Mouse (Mus musculus) olfactory bulb, adult 2 months (tissue): ENCODE results near the gene Zmat3. TPM values are rescaled to one million over a fixed set of nuclear protein-coding genes. Genes with fewer than 3 reads are reported as not detected.
A peak's percentile ranks its signal among the peaks of the same experiment; 100 is the strongest.

ENCODE experiments used
- H3K27ac ChIP-seq: fragments of 200-500 bp; 2 replicates; pipeline ENCODE4 v1.5.1; 2012; ENCODE audit warnings: low read depth, low read length; ENCODE audit not compliant: insufficient read depth
- H3K4me1 ChIP-seq: fragments of 200-500 bp; 2 replicates; pipeline ENCODE4 v1.6.1; 2012; ENCODE audit warnings: low read length; ENCODE audit not compliant: control insufficient read depth, insufficient read depth
- H3K4me3 ChIP-seq: fragments of 200-500 bp; 2 replicates; pipeline ENCODE4 v1.5.1; 2012; ENCODE audit warnings: mild to moderate bottlenecking, low read depth, low read length, moderate library complexity; ENCODE audit not compliant: insufficient read depth
- CTCF ChIP-seq: fragments of 200-500 bp; IDR thresholded peaks from 2 replicates; pipeline ENCODE4 v1.5.1; 2012; ENCODE audit warnings: low read depth, mild to moderate bottlenecking, low read length, moderate library complexity; ENCODE audit not compliant: insufficient read depth
- POLR2A ChIP-seq: fragments of 200-500 bp; IDR thresholded peaks from 2 replicates; pipeline ENCODE4 v1.6.1; 2012; ENCODE audit warnings: mild to moderate bottlenecking, low read depth, low read length, moderate library complexity; ENCODE audit not compliant: insufficient read depth
- WGBS: fragments of 180-500 bp; shearing (Covaris S2); methylation state at CpG from one replicate; pipeline ENCODE4 v1.1.7; 2018; 5-methylcytosine and 5-hydroxymethylcytosine counted together
- polyA plus RNA-seq: library from polyadenylated mRNA; stranded (reverse); fragments of >200 nt; gene quantifications from 2 replicates; pipeline ENCODE4 v1.2.4, GENCODE M21; 2012; ENCODE audit warnings: low replicate concordance; ENCODE audit not compliant: missing spikeins, insufficient read depth, insufficient read length

The Zmat3 gene
- polyA plus RNA-seq, 1 experiment: not detected

DNA sequence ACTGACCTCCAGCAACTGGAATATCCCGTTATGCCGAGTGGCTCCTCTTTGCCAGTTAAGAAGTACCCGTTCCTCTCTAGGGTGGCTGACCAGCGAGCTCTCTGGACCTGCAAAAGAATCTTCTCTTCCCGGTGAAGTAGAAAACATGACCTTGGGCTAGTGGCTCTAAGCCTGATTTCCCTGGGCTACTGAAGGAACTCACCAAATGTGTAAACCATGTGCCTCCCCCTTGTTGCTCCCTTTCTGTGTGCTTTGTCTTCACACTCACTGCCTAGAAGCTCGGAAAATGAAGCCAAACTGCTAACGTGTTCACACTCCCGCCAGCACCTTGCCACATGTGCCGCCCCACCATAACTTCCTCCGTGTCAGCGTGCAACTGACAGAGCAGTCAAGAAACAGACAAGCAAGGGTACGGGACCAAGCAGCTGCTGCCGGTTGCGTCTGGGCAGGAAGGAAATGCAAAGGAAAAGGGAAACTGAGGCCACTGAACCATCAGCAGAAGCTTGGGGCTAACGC, 47.9 kb downstream of the Zmat3 start:
- Histone ChIP-seq H3K4me1 (no peaks in the 10 kb centered on the region), H3K4me3 (no peak overlapping the region), H3K27ac (no peak overlapping the region)
- TF ChIP-seq CTCF (no peak), POLR2A (no peak)
- WGBS: 62% methylated on average over 15 of the region's 15 CpGs

DNA sequence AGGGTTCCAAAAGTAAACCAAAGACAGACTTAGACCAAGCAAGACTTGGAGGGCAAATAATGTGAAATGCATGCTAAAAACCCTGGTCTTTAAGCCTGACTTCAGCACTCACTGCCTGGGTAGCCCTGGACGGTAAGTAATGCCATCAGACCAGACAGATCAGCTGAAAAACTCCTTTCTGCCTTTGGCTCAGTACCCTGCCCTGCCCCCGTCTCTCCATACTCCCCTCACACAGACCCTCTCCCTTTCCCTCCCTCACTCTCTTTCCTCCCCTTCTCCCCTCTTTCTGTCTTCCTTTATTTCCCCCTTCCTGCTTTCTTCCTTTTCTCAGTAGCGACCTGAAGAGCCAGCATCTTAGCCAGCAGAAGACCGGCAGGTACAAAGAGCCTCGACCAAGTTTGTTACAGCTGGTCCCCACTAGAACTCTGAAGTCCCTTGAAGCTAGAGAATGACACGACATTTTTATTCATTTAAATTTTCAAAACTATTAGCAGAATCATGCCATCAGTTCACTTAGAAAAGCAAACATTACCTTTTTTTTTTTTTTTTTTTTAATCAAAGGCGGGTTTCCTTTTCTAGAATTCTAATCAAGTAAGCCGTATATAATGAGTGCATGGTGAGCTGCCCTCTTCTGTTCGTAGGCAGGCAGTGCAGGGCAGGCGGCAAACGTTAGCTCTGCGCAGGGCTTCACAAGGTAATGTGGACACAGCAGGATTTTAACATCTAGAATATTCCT, 48.5 kb downstream of the Zmat3 start:
- 16% methylated on average over 12 of the region's 12 CpGs for WGBS
- Histone ChIP-seq H3K27ac (no peak overlapping the region), H3K4me3 (no peak overlapping the region), H3K4me1 (no peaks in the 10 kb centered on the region)
- TF ChIP-seq CTCF (peak; percentile 47), POLR2A (no peak)

DNA sequence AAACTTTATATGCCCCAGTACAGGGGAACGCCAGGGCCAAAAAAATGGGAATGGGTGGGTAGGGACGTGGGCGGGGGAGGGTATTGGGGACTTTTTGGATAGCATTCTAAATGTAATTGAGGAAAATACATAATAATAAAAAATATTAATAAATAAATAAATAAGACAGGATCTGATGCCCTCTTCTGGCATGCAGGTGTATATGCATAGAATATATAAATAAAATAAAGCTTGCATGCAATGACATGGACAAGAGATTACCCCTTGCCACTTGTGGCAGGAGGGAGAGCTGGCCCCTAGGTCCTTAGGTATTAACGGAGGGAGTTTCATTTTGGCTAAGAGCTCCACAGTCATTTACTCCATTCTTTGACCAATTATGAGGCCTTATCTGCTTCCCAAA, 51.1 kb downstream of the Zmat3 start:
- Histone ChIP-seq H3K4me3 (no peak overlapping the region), H3K27ac (no peak overlapping the region), H3K4me1 (no peaks in the 10 kb centered on the region)
- TF ChIP-seq POLR2A: no peak
- no peak for TF ChIP-seq CTCF
- WGBS: 91% methylated on average over 4 of the region's 4 CpGs

DNA sequence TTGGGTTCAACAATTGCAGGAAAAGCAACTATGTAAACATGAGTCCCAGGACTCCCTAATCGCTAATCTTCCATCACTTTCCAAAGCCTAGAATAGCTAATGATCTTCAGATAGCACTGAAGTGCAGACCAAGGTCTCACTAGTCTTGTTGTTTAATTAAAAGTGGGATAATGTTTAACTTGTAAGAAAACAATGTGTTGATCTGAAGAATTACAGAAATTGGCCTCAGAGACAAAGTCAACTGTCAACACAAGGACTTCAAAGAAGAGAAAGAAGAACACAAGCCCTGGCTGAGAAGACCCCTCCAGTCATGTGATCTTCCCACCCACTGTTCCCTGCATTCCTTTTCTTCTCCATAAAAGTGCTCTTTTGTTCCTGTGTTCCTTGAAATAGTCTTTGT, 61.6 kb downstream of the Zmat3 start:
- TF ChIP-seq POLR2A (no peak), CTCF (no peak)
- H3K4me1 ChIP-seq: no peaks in the 10 kb centered on the region
- H3K4me3 ChIP-seq: no peak overlapping the region
- no peak overlapping the region for H3K27ac ChIP-seq
- WGBS: 31% methylated on average over 1 of the region's 1 CpGs

DNA sequence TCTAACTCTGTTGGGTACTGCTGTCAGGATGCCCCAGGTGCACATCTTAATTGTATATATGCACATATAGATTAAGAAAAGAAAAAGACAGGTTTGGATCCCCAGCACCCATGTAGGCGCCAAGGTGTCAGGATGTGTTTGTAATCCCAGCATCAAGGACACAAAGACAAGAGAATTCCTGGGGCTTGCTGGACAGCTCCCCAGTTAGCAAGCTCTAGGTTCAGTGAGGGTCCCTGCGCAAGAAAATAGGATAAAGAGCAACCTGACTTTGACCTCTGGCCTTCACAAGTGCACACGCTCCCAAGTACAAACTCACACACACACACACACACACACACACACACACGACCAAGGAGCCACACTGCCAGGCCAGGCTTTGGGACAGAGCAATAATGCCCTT, 73.8 kb downstream of the Zmat3 start:
- Histone ChIP-seq H3K27ac (no peak overlapping the region), H3K4me1 (no peaks in the 10 kb centered on the region), H3K4me3 (no peak overlapping the region)
- 79% methylated on average over 4 of the region's 4 CpGs for WGBS
- no peak for TF ChIP-seq POLR2A
- TF ChIP-seq CTCF: no peak

Other genes starting within 250 kb of the Zmat3 start
- gene Pik3ca, start 31.7 kb upstream of the Zmat3 start, polyA plus RNA-seq: not detected in 2 replicates
- gene Kcnmb3, start 126.2 kb upstream of the Zmat3 start, polyA plus RNA-seq: not detected in 2 replicates
- gene Zfp639, start 144.2 kb upstream of the Zmat3 start, polyA plus RNA-seq: not detected in 2 replicates
- not detected in 2 replicates for gene Mfn1, start 163.5 kb upstream of the Zmat3 start, polyA plus RNA-seq